ENCODE assay signal across 20 mouse cellular contexts in genomic region chr1:136617163-136617788, GRCm38 (mm10). TPM values are rescaled to one million over a fixed set of nuclear protein-coding genes. Genes with fewer than 3 reads are reported as not detected.
DNase-seq lines count a peak whose midpoint lies in the region; ATAC-seq lines count a peak whose summit lies in the region.
"Had no signal": no experiment of that assay in that cellular context is flagged by ENCODE, and none has a peak within 500 bp of the region (broad histone marks: within the 10 kb centered on the region; RNA-seq: fewer than 3 reads in every experiment).

No protein-coding gene starts in this region.

- H3K27ac ChIP-seq in kidney, embryonic 15.5 days, result no peak overlapping the region
- H3K27ac ChIP-seq in forebrain, embryonic 16.5 days (ENCODE audit: low read length), result no peak overlapping the region
- H3K27ac ChIP-seq in heart, embryonic 11.5 days (ENCODE audit: low read depth, low read length), result no peak overlapping the region
- H3K27ac ChIP-seq: gastrocnemius, adult 2 months; heart, embryonic 15.5 days; intestine, embryonic 15.5 days; liver, embryonic 13.5 days; midbrain, embryonic 12.5 days had no signal

- H3K4me1 ChIP-seq in kidney, embryonic 15.5 days, result peaks cover 4% of the 10 kb centered on the region; the same call in 1 of the 2 replicates
- H3K4me1 ChIP-seq in forebrain, embryonic 16.5 days (replicated peaks; ENCODE audit: control insufficient read depth, insufficient read depth, low read length), result 0 out of 2 replicates have a peak, but pooled peaks cover 2% of the 10 kb centered on the region
- H3K4me1 ChIP-seq in heart, embryonic 11.5 days (ENCODE audit: control insufficient read depth, insufficient read depth, low read length), result no peaks in the 10 kb centered on the region
- H3K4me1 ChIP-seq: intestine, embryonic 15.5 days; midbrain, embryonic 12.5 days had no signal

- H3K4me2 ChIP-seq in kidney, embryonic 15.5 days, result no peak overlapping the region
- no peak overlapping the region for H3K4me2 ChIP-seq in forebrain, embryonic 16.5 days (ENCODE audit: low read length)
- no peak overlapping the region for H3K4me2 ChIP-seq in heart, embryonic 11.5 days
- H3K4me2 ChIP-seq: heart, embryonic 15.5 days; intestine, embryonic 15.5 days; liver, embryonic 13.5 days; midbrain, embryonic 12.5 days had no signal

- no peaks in the 10 kb centered on the region for H3K36me3 ChIP-seq in kidney, embryonic 15.5 days
- no peaks in the 10 kb centered on the region for H3K36me3 ChIP-seq in forebrain, embryonic 16.5 days (ENCODE audit: control insufficient read depth, insufficient read depth)
- no peaks in the 10 kb centered on the region for H3K36me3 ChIP-seq in heart, embryonic 11.5 days (ENCODE audit: control insufficient read depth, insufficient read depth, low read length)
- H3K36me3 ChIP-seq: heart, embryonic 15.5 days; intestine, embryonic 15.5 days; liver, embryonic 13.5 days; midbrain, embryonic 12.5 days had no signal

- H3K4me3 ChIP-seq in kidney, embryonic 15.5 days (replicated peaks), result no peak overlapping the region
- no peak overlapping the region for H3K4me3 ChIP-seq in forebrain, embryonic 16.5 days (replicated peaks; ENCODE audit: low read length)
- H3K4me3 ChIP-seq in heart, embryonic 11.5 days (ENCODE audit: low read depth, low read length), result no peak overlapping the region
- H3K4me3 ChIP-seq: gastrocnemius, adult 2 months; heart, embryonic 15.5 days; intestine, embryonic 15.5 days; liver, embryonic 13.5 days; midbrain, embryonic 12.5 days had no signal

- peak; percentile 49; the same call in 1 of the 2 replicates for ATAC-seq in kidney, embryonic 15.5 days (replicated peaks; ENCODE audit: low FRiP score)
- 0 out of 2 replicates have a peak, but pooled peaks have one; percentile 28 for ATAC-seq in megakaryocyte-erythroid progenitor cell, adult 5-6 weeks (replicated peaks; ENCODE audit: low FRiP score, low TSS enrichment, poor library complexity, severe bottlenecking)
- no peak for ATAC-seq in forebrain, embryonic 16.5 days
- no peak for ATAC-seq in heart, embryonic 11.5 days (replicated peaks; ENCODE audit: insufficient number of reproducible peaks, low FRiP score, low TSS enrichment)
- ATAC-seq: forebrain, embryonic 14.5 days; intestine, embryonic 15.5 days; Patski had no signal

- no peak overlapping the region for H3K9ac ChIP-seq in kidney, embryonic 15.5 days
- H3K9ac ChIP-seq in forebrain, embryonic 16.5 days (replicated peaks; ENCODE audit: low read depth, low read length), result no peak overlapping the region
- no peak overlapping the region for H3K9ac ChIP-seq in heart, embryonic 11.5 days (ENCODE audit: low read depth, low read length)
- H3K9ac ChIP-seq: heart, embryonic 15.5 days; intestine, embryonic 15.5 days; liver, embryonic 13.5 days; midbrain, embryonic 12.5 days had no signal

- peaks cover 2% of the 10 kb centered on the region; the same call in 1 of the 2 replicates for H3K27me3 ChIP-seq in kidney, embryonic 15.5 days
- H3K27me3 ChIP-seq in forebrain, embryonic 16.5 days (replicated peaks; ENCODE audit: control insufficient read depth, insufficient read depth, low read length), result no peaks in the 10 kb centered on the region
- no peaks in the 10 kb centered on the region for H3K27me3 ChIP-seq in heart, embryonic 11.5 days (ENCODE audit: control insufficient read depth, insufficient read depth, low read length)
- H3K27me3 ChIP-seq: heart, embryonic 15.5 days; intestine, embryonic 15.5 days; liver, embryonic 13.5 days; midbrain, embryonic 12.5 days; Patski had no signal

- DNase-seq in kidney, postnatal 10 days, result no peak
- DNase-seq in T-cell, adult 2 months (ENCODE audit: low spot score), result peak; percentile 55
- DNase-seq in thymus, postnatal 10 days (ENCODE audit: low spot score in 2 of 2), result peak; percentile 33 to 44
- no peak for DNase-seq in adipocyte (ENCODE audit: low spot score)
- DNase-seq: cerebellum, postnatal 14 days; gastrocnemius, adult 2 months; heart, adult 18-20 months; kidney, postnatal 25 days; layer of hippocampus, adult 9-11 months; liver, embryonic 13.5 days; lung, postnatal 10 days had no signal

- no peaks in the 10 kb centered on the region for H3K9me3 ChIP-seq in kidney, embryonic 15.5 days (replicated peaks)
- no peaks in the 10 kb centered on the region for H3K9me3 ChIP-seq in forebrain, embryonic 16.5 days (ENCODE audit: control insufficient read depth, low read length)
- no peaks in the 10 kb centered on the region for H3K9me3 ChIP-seq in heart, embryonic 11.5 days (replicated peaks; ENCODE audit: control insufficient read depth, low read length)
- H3K9me3 ChIP-seq: heart, embryonic 15.5 days; intestine, embryonic 15.5 days; liver, embryonic 13.5 days; midbrain, embryonic 12.5 days had no signal

- WGBS in kidney, embryonic 15.5 days, result 47% methylated on average over 7 of the region's 7 CpGs
- 87% methylated on average over 7 of the region's 7 CpGs for WGBS in forebrain, embryonic 16.5 days
- 64% methylated on average over 7 of the region's 7 CpGs for WGBS in heart, embryonic 11.5 days (ENCODE audit: insufficient replicate concordance)

RNA-seq across cellular contexts. Expression of gene Zfp281, which starts 7.4 kb away (rescaled TPM):
- polyA plus RNA-seq in kidney, embryonic 15.5 days (2015; fragmentation: Nextera tagmentation; extraction: Ambion mirVana), result 23.0 and 23.1 TPM in 2 replicates
- 18.6 and 20.3 TPM in 2 replicates for total RNA-seq in megakaryocyte-erythroid progenitor cell, adult 5-6 weeks (2014; fragmentation: Nextera tagmentation)
- 25.2 and 29.7 TPM in 2 replicates for total RNA-seq in megakaryocyte-erythroid progenitor cell, adult 5-6 weeks (2017)
- 26.1 and 30.2 TPM in 2 replicates for polyA plus RNA-seq in forebrain, embryonic 16.5 days (2015; fragmentation: Nextera tagmentation; extraction: Ambion mirVana)
- polyA plus RNA-seq in heart, embryonic 11.5 days (2014; fragmentation: Nextera tagmentation; extraction: Ambion mirVana), result 17.4 and 17.5 TPM in 2 replicates

Comparison
In these comparisons a context has a peak if more than half of its experiments do, and no peak if none do; other contexts are left out.
1. ATAC-seq: peak in kidney, embryonic 15.5 days (single experiment) and megakaryocyte-erythroid progenitor cell, adult 5-6 weeks (single experiment); none in forebrain, embryonic 16.5 days (single experiment) and heart, embryonic 11.5 days (single experiment).
2. DNase-seq: peak in T-cell, adult 2 months (single experiment) and thymus, postnatal 10 days (2 of 2); none in kidney, postnatal 10 days (single experiment) and adipocyte (single experiment).